Mouse (Mus musculus) neutrophil, adult 5-6 weeks (primary cell): ENCODE data around the gene Isg15. TPM values are rescaled to one million over a fixed set of nuclear protein-coding genes. Genes with fewer than 3 reads are reported as not detected.
A peak's percentile ranks its signal among the peaks of the same experiment; 100 is the strongest.

ENCODE experiments used
- ATAC-seq: fragments of 151-379, 151-347 bp; 2 replicates; pipeline ENCODE4 v1.8.0; 2017; ENCODE audit warnings: mild to moderate bottlenecking, moderate TSS enrichment; ENCODE audit not compliant: insufficient number of reproducible peaks, poor library complexity, low FRiP score, severe bottlenecking; ENCODE audit errors: extremely low read depth
- total RNA-seq: library from RNA; stranded (forward); fragments of 200-1000 nt; gene quantifications from 2 replicates; pipeline ENCODE4 v1.2.3, GENCODE M21; 2017

Isg15 gene
- total RNA-seq: 30.3 and 40.1 TPM in 2 replicates

DNA sequence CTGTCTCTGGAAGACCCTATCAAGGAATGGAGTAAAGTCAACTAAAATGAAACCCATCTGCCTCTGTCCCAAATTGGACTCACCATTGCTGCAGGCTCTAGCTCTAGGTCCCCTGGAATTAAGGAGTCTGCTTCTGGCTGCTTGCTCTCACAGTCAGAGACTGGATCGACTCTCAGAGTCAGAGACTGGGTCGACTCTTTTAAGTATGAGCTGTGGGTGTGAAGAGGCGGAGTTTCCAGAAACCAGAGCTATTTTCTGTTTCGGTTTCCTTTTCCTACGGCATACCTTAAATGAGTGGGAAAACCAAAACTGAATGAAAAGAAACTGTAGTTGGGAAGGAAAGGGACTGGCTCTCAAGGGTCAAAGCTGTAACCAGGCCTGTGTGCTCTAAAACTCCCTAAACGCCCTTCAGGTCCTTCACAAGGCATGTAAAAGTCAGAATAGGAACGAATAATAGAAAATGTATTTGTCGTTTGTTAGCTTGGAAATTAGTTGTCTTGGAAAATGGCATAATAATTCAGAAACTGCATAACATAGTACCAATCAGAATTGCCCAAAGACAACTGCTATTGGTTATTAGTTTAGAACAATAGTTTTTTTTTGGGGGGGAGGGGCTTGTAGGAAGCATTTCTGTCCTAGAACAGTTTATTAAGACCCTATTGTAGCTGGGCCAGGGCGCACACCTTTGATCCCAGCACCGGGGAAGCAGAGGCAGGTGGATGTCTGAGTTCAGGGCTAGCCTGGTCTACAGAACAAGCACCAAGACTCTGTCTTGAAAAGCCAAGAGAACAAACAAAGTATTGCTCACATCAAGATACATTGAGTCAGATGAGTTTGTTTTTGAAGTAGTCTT, at the start of gene Isg15:
TSS of gene Isg15 (minus strand) at position 196 of the 853 bp plus-strand sequence.
- ATAC-seq: peak; percentile 20; the same call in 1 of the 2 replicates

DNA sequence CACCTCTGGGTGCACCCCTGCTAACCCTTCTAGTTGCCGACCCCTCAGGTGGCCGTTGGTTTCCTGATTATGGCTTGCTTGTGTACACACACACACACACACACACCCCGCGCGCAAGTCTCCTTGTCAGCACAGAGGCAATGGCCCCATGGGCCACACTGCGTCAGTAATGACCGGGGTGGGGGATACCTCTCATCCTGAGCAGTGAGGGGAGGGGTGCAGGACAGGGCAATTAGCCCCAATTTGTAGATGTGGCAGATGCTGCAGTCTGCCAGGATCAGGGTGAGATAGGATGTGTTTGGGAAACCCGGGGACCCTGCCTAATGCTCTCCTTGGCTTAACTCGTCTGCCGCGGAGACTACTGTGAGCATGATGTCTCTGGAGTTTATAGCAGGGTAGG, 48.9 kb upstream of the Isg15 start:
- ATAC-seq: no peak

DNA sequence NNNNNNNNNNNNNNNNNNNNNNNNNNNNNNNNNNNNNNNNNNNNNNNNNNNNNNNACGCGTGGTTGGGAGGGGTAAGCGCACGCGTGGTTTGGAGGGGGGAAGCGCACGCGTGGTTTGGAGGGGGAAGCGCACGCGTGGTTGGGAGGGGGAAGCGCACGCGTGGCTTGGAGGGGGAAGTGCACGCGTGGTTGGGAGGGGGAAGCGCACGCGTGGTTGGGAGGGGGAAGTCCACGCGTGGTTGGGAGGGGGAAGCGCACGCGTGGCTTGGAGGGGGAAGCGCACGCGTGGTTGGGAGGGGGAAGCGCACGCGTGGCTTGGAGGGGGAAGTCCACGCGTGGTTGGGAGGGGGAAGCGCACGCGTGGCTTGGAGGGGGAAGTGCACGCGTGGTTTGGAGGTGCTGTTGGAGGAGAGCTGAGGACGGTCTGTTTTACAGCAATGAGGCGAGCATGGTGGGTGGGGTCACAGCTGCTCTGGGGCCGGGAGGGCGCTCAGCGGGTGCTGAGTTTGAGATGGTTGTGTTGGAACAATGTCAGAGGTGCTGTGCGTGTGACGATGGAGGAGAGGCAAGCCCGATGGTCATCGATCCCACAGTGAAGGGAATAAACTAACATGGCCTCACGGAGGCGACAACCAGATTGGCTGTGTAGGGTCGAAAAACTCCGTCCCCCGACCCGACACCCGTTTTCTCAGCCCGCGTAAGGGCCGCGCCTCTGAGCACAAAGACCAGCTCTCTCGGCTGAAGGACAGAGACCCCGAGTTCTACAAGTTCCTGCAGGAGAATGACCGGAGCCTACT, 36.2 kb upstream of the Isg15 start:
- no peak for ATAC-seq

DNA sequence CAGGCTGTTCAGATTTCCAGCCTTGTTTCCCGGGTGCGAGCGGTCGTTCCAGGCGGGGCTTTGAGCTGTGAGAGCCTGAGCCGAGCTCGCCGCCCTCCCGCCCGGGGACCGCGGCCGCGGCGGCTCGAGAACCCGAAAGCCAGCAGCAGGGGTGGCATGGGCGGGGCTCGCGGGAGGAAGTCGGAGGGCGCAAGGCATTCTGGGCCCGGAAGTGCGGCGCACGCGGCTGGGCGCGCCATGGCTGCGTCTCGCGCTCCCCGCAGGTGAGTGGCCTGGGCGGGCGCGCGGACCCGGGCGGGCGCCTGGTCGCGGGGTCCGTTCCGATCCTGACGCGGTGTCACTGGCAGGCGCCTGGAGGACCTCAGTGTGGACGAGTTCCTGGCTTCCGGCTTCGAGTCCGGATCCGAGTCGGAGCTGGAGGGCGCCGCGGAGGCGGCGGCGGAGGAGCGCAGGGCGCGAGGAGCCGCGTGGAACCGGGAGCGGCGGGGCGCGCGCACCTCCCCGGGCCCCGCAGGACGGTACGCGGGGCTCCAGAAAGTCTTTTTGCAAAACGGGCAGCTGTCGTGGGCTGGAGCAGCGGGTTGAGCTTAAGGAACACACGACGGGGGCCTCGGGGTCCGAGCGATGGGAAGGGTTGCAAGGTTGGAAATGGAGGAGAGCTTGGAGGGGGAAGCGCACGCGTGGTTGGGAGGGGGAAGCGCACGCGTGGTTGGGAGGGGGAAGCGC, 35.4 kb upstream of the Isg15 start, which contains the start of gene Noc2l:
TSS of gene Noc2l (plus strand) at position 203 of the 726 bp plus-strand sequence.
- ATAC-seq: peak; percentile 77

DNA sequence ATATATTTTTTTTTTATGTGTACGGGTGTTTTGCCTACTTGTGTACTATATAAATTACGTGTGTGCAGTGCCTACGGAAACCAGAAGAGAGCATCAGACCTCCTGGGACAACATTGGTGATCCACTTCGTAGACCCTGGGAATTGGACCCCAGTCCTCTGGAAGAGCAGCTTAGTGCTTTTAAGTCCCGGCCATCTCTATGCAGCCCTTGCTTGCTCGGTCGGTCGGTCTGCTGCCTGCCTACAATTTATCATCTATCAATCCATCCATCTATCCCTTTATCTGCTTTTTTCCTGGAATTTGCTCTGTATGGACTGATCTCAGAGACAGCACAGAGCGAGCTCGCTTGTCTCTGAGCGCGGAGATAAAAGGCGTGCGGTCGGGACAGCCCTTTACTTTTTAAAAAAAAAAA, 34.7 kb upstream of the Isg15 start:
- no peak for ATAC-seq

DNA sequence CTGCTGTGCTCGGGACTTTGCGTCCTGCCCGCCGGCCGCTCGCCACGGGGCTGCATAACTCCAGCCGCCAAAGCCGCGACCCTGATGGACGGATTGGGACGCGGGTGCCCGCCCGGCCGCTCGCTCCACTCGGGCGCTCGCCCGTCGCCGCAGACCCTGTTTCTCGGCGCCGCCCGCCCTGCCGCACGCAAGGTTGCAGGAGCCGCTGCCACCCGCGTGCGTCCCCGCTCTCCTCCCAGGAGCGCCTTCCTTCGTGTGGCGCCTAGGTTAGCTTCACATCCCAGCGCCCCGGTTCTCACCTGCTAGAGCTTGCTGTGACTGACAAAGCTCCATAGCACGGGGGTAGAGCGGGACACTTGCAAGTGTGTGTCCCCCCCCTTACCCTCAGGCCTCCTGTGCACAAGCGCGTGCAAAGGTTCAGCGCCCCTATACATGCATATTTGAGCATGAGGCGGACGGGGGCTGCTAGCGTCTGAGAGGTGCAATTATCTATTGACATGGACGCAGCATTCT, 34.1 kb upstream of the Isg15 start, which contains the start of gene Plekhn1:
TSS of gene Plekhn1 (minus strand) at position 157 of the 513 bp plus-strand sequence.
- ATAC-seq: 0 out of 2 replicates have a peak, but pooled peaks have one; percentile 4

DNA sequence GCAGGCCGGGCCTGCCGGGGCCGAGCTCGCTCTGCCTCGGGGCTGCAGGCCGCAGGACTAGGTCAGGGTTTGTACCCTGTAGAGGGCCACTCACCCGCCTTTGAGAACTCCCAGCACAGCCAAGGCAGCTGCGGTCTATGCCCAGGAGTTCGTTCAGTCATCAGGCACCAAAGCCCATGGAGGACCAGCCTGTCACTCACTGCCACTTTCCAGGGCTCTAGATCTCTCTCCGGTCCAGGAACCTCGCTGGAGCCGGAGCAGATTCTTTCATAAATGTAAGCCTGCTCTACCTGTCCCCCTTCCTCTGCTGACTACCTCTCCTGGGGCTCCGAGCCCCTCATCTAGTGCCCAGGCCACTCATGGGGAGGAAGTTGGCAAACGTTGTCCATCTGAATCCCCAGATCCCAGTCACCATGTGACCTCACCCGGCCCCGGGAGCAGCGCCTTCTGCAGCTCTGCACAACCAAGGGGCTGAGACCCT, 33.4 kb upstream of the Isg15 start:
- no peak for ATAC-seq

DNA sequence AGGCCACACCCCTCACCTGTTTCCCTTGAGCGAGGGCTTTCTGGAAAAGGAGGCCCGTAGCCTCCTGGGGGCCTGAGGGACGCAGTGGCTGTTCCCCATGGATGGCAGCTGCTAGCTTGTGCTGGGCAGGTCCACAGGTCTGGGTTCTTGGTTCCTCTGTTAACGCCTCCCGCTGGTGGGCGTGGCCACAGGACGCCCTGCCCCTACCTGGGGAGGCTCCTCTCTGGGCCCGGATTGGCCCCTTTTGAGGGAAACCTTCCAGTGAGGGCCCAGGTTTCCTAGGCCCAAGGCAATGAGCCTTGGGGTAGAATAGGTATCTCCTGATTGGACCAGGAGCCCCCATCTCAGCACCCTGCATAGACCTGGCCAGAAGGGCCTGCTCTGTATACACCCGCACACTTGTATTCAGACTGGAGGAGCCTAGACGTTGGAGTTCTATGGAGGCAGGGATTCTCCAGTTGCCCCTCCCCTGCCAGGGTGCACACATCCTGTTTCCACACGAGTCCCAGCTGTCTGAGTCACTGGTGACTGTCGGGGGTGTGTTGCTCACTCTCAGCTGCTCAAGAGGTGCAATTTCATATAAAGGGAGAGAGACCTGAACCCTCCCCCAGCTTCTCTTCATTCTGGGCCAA, 27.9 kb upstream of the Isg15 start:
- ATAC-seq: no peak

DNA sequence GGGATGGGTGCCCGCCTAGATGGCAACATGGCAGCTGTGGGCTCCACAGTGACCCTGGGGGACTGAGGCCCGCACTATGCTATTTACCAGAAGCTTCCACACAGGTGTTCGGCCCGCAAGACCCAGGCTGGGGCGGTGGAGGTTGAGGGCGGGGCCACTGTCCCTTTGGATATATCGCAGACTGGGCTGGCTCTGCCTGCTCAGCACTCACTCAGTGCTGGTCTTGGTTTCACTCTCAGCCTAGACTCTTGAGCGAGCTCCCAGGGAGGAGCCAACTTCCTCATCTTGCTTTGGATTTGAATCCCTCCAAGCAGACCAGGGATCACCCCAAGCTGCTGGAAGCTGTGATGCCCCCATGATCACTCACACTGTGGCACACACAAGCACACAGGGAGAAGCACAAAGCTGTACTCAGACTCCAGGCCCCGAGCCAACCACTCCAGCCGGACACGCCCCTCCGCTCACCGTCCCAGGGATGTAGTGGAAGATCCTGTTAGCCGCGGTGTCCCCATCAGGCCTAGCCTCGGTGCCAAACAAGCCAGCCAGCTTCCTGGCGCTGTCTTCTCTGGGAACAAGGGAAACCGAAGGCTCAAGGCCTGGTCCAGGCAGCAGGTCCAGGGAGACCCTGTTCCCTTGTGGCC, 27.3 kb upstream of the Isg15 start:
- ATAC-seq: no peak

DNA sequence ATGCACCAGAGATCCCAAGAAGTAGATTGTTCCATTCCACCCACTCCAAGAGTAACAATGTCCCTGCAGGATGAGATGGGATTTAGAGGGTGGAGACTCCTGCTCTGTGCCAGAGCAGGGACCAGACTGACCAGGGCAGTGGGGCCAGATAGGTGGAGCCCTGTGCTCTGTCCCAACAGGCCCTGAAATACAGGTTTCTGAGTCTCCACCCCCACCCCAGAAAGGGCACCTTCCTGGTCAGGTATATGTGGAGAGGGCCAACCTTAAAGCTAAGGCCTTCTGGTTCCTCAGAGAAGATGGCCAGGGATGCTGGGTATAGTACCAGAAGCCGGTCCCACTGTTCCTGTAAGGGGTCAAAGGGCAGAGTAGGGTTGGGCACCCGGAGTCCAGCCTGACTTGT, 23.7 kb upstream of the Isg15 start:
- no peak for ATAC-seq

DNA sequence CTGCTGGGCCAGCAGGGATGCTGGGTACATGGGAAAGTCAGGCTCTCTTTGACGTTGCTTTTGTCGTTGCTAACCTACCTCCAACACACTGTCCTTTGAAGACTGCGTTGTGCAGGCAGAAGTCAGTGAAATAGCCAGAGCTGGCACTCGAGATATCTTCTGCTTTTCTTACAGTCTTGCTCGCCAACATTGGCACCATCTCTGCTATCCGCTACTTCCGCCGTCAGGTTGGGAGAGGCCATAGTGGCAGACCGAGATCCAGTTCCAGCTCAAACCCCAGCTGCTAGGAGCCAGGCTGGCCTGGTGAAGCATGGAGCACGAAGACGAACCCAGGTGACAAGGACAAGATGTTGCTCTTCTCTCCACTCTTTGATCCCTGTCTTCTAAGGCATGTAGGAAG, 19.3 kb upstream of the Isg15 start:
- ATAC-seq: no peak

DNA sequence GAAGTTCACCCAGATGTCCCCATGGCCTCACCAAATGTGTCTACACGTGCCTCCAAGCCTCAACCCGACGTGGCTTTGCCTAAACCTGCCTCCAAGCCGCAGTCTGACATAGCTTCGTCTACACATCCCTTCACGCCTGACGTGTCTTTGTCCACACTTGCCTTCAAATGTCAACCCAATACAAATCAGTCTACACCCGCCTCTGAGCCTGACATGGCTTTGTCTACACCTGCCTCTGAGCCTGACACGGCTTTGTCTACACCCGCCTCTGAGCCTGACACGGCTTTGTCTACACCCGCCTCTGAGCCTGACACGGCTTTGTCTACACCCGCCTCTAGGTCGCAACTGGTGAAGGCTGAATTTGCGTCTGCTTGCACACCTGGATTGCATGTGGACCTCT, 17.2 kb upstream of the Isg15 start:
- ATAC-seq: no peak

DNA sequence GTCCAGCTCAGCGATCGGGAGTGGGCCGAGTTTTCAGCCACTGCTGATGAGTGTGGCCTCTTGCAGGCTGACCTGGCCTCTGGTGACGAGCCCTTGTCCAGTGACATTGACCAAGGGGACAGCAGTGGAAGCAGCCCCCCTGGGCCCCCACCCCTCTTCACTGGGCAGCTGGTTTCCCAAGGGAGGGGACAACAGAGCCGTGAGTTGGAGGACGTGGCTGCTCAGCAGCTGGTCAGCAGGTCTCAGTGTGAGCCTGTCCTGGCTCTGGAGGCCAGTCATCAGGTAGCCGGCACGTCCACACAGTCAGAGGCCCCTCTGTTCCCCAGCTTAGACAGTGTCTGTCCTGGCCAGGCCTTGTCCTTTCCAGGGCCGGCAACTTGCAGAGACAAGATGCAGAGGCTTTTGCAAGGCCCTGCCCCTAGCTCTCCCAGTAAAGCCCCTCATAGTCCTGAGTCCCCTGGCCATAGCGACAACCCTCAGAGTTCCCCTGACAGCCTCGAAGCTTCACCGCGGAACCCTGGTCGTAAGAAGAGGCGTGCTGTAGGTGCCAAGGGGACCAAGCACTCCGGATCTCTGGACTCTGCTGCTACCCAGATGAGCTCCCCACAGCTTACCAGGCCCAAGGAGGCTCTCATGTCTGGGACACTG, 16.5 kb upstream of the Isg15 start:
- no peak for ATAC-seq

DNA sequence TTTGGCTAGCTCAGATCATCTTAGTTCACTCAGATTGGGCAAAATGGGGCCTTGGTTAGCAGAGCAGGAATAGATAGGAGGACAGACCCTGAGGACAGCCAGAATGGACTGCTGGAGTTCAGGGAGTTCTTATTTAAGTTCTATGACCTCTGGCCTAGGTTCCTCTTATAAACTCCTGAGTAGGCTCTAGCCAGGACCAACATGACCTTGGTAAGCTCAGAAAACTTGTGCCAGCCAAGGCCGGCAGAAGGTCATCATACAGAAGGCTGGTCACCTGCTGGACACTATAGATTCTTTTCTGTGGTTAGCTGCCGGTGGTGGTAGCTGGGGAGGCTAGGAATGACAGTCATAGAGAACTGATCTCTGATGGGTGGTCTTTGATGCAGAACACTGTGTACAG, 15.6 kb upstream of the Isg15 start:
- no peak for ATAC-seq

DNA sequence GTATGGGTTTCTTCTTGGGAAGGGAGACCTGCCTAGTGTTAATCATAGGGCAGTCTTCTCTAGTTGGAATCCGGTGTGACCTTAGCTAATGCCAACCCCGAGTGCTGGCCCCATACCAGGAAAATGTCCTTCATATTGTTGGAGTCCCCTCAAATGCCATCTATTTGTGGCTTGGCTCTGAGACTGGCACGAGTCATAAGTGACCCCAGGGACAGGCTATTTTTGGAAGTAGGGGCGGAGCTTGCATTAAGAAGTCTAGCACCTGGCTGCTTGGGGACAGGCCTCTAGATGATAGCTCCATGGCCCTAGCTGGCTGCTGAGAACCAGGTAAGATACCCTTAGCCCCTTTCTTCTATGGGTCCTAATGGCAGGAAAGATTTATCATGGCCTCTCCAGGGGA, 15.0 kb upstream of the Isg15 start, which contains the start of gene Perm1:
TSS of gene Perm1 (plus strand) at position 220 of the 400 bp plus-strand sequence.
- no peak for ATAC-seq

DNA sequence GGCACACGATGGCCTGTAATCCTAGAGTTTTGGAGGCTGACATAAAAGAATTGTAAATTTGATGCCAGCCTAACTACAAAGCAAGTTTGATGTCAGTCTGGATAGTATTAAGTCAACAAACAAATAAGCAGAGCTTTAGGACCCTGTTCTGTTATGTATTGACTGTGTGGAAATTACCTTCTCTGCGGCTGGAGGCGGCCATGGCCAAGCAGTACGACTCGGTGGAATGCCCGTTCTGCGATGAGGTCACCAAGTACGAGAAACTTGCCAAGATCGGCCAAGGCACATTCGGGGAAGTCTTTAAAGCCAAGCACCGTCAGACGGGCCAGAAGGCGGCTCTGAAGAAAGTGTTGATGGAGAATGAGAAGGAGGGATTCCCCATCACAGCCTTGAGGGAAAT, 12.5 kb upstream of the Isg15 start:
- no peak for ATAC-seq

DNA sequence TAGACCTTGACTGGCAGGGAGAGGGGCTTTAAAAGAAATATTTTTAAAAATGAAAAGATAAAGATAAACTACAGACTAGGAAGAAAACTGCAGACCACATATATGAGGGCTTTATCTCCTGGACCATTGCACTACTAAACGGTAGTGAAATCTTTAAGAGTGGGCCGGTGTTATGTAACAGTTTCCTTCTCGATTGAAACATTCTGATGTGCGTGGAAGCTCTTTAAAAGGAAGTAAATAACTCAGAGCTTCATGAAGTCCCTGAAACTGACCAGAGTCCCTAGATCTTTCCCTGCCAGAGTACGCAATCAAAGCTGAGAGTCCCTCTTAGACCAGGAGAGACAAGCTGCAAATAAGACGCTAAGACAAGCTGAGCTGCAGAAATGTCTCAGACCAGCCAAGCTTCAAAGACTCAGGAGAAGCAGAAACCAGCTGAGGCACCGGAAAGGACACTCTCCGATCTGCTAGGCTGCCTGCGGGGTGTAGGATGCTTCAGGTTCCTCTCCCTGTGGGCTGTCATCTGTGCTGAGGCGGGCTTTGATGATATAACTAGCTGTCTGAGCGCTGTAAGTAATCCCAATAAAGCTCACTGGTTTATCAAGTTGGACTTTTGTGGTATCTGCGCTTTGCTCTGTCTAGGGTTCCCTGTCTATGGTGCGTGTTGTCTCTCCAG, 9.5 kb upstream of the Isg15 start:
- 0 out of 2 replicates have a peak, but pooled peaks have one; percentile 18 for ATAC-seq
